In genomic region chr1:59684819-59685755, GRCm38 (mm10) we compare ENCODE assay signal across 8 mouse cellular contexts. TPM values are rescaled to one million over a fixed set of nuclear protein-coding genes. Genes with fewer than 3 reads are reported as not detected.
DNase-seq lines count a peak whose midpoint lies in the region; ATAC-seq and TF ChIP-seq lines count a peak whose summit lies in the region.

Nop58 (plus strand) TSS chr1:59684971.

- H3K4me2 ChIP-seq in forebrain, embryonic 13.5 days: peak within 1 kb of the TSS; percentile 95
- H3K4me2 ChIP-seq in liver, postnatal 0 days (ENCODE audit: low read depth, low read length): peak within 1 kb of the TSS; percentile 72
- peak within 1 kb of the TSS; percentile 98 for H3K4me2 ChIP-seq in neural tube, embryonic 14.5 days (ENCODE audit: low read depth, low read length)

- intact Hi-C loops in heart, postnatal 10 days (cut with DNase I): no loop called here

- H3K9ac ChIP-seq in ES-Bruce4 (ENCODE audit: low read depth, poor library complexity, severe bottlenecking): peak within 1 kb of the TSS; percentile 91
- H3K9ac ChIP-seq in forebrain, embryonic 13.5 days: peak within 1 kb of the TSS; percentile 78
- peak within 1 kb of the TSS; percentile 64 for H3K9ac ChIP-seq in liver, postnatal 0 days (replicated peaks)
- peak within 1 kb of the TSS; percentile 68 for H3K9ac ChIP-seq in neural tube, embryonic 14.5 days (replicated peaks; ENCODE audit: low read depth, low read length)

- peak; percentile 97 for TF ChIP-seq POLR2A in ES-Bruce4 (IDR thresholded peaks at IDR 0.05; ENCODE audit: insufficient read depth, low read length)

- peak; percentile 64; the same call in 1 of the 2 replicates for TF ChIP-seq EP300 in ES-Bruce4 (IDR thresholded peaks at IDR 0.05; ENCODE audit: insufficient read depth, low read depth, low read length)
- TF ChIP-seq EP300 in liver, postnatal 0 days (IDR thresholded peaks at IDR 0.05; ENCODE audit: low read depth): peak; percentile 90

- peak within 1 kb of the TSS; percentile 63 for H3K27ac ChIP-seq in ES-Bruce4 (ENCODE audit: insufficient read depth, low read length)
- H3K27ac ChIP-seq in forebrain, embryonic 13.5 days: peak within 1 kb of the TSS; percentile 76
- H3K27ac ChIP-seq in liver, postnatal 0 days (ENCODE audit: low read depth): peak within 1 kb of the TSS; percentile 77
- peak within 1 kb of the TSS; percentile 83 for H3K27ac ChIP-seq in neural tube, embryonic 14.5 days (ENCODE audit: low read depth, low read length)

- under 1% methylated on average over 49 of the region's 49 CpGs for WGBS in forebrain, embryonic 13.5 days
- WGBS in large intestine, adult 2 months: under 1% methylated on average over 49 of the region's 49 CpGs
- WGBS in liver, postnatal 0 days (ENCODE audit: insufficient replicate concordance): under 1% methylated on average over 49 of the region's 49 CpGs
- WGBS in neural tube, embryonic 14.5 days: under 1% methylated on average over 49 of the region's 49 CpGs

- H3K4me3 ChIP-seq in ES-Bruce4 (ENCODE audit: low read depth, low read length): peak within 1 kb of the TSS; percentile 89
- peak within 1 kb of the TSS; percentile 70 for H3K4me3 ChIP-seq in forebrain, embryonic 13.5 days
- H3K4me3 ChIP-seq in liver, postnatal 0 days (ENCODE audit: low read depth, low read length): peak within 1 kb of the TSS; percentile 65
- peak within 1 kb of the TSS; percentile 62 for H3K4me3 ChIP-seq in neural tube, embryonic 14.5 days (ENCODE audit: low read depth, low read length)

- H3K36me3 ChIP-seq in ES-Bruce4 (ENCODE audit: control insufficient read depth, insufficient read depth, low read length, poor library complexity, severe bottlenecking): peaks cover 36% of the 10 kb centered on the region
- peaks cover 6% of the 10 kb centered on the region; the same call in 1 of the 2 replicates for H3K36me3 ChIP-seq in forebrain, embryonic 13.5 days (ENCODE audit: poor library complexity, severe bottlenecking)
- no peaks in the 10 kb centered on the region for H3K36me3 ChIP-seq in liver, postnatal 0 days (replicated peaks; ENCODE audit: insufficient read depth, low read length)
- H3K36me3 ChIP-seq in neural tube, embryonic 14.5 days (ENCODE audit: control insufficient read depth, insufficient read depth, low read length): no peaks in the 10 kb centered on the region

- no peaks in the 10 kb centered on the region for H3K27me3 ChIP-seq in ES-Bruce4 (ENCODE audit: control insufficient read depth, insufficient read depth, low read length, poor library complexity, severe bottlenecking)
- peaks cover 14% of the 10 kb centered on the region for H3K27me3 ChIP-seq in forebrain, embryonic 13.5 days
- no peaks in the 10 kb centered on the region for H3K27me3 ChIP-seq in liver, postnatal 0 days (ENCODE audit: insufficient read depth, low read length)
- no peaks in the 10 kb centered on the region for H3K27me3 ChIP-seq in neural tube, embryonic 14.5 days (ENCODE audit: control insufficient read depth, insufficient read depth, low read length)

- H3K4me1 ChIP-seq in ES-Bruce4 (ENCODE audit: control insufficient read depth, insufficient read depth, low read length): no peaks in the 10 kb centered on the region
- H3K4me1 ChIP-seq in forebrain, embryonic 13.5 days: peaks cover 23% of the 10 kb centered on the region
- peaks cover 15% of the 10 kb centered on the region for H3K4me1 ChIP-seq in liver, postnatal 0 days (ENCODE audit: insufficient read depth)
- peaks cover 14% of the 10 kb centered on the region for H3K4me1 ChIP-seq in neural tube, embryonic 14.5 days (ENCODE audit: control insufficient read depth, insufficient read depth, low read length)

- H3K9me3 ChIP-seq in ES-Bruce4 (replicated peaks; ENCODE audit: control insufficient read depth, insufficient read depth, low read length, poor library complexity, severe bottlenecking): no peaks in the 10 kb centered on the region
- H3K9me3 ChIP-seq in forebrain, embryonic 13.5 days (replicated peaks): no peaks in the 10 kb centered on the region
- no peaks in the 10 kb centered on the region for H3K9me3 ChIP-seq in liver, postnatal 0 days (ENCODE audit: low read length)
- H3K9me3 ChIP-seq in neural tube, embryonic 14.5 days (ENCODE audit: control insufficient read depth, low read length): no peaks in the 10 kb centered on the region

- ATAC-seq in cerebellum, adult (ENCODE audit: insufficient number of reproducible peaks, low FRiP score, low TSS enrichment): peak; percentile 99
- peak; percentile 98 for ATAC-seq in forebrain, embryonic 13.5 days
- ATAC-seq in liver, postnatal 0 days: peak; percentile 96
- ATAC-seq in neural tube, embryonic 14.5 days (ENCODE audit: low read depth): peak; percentile 98

- peak; percentile 92 to 94 for DNase-seq in heart, postnatal 10 days
- peak; percentile 92 for DNase-seq in large intestine, adult 2 months (ENCODE audit: low read depth, low spot score)
- peak; percentile 88 for DNase-seq in liver, postnatal 0 days
- DNase-seq in testis, postnatal 10 days (ENCODE audit: low spot score): peak; percentile 77

- TF ChIP-seq CTCF in ES-Bruce4 (IDR thresholded peaks at IDR 0.05; ENCODE audit: low read depth, low read length): no peak
- no peak for TF ChIP-seq CTCF in liver, postnatal 0 days (IDR thresholded peaks at IDR 0.05; ENCODE audit: low read depth)

RNA-seq across cellular contexts. Expression of gene Nop58, which starts in this region (rescaled TPM):
- polyA plus RNA-seq in ES-Bruce4 (2011; ENCODE audit: insufficient read depth, insufficient read length, low read depth, missing spikeins): 599 and 651 TPM in 2 replicates
- 226 and 246 TPM in 2 replicates for polyA plus RNA-seq in forebrain, embryonic 13.5 days (2015; fragmentation: Nextera tagmentation; extraction: Ambion mirVana)
- total RNA-seq in heart, postnatal 10 days (2021): 10 to 100 TPM; 53.8 to 59.4 TPM
- 12.0 and 15.5 TPM in 2 replicates for polyA plus RNA-seq in large intestine, adult 2 months (2012; rRNA removed)
- polyA plus RNA-seq in liver, postnatal 0 days (2015; fragmentation: Nextera tagmentation; extraction: Ambion mirVana): 80.6 and 81.8 TPM in 2 replicates
- 125 and 144 TPM in 2 replicates for polyA plus RNA-seq in neural tube, embryonic 14.5 days (2014; fragmentation: Nextera tagmentation; extraction: Ambion mirVana)

Comparison
In these comparisons a context has a peak if more than half of its experiments do, and no peak if none do; other contexts are left out.
1. Peak in every context shown above with its lines: DNase-seq, ATAC-seq, H3K4me3 ChIP-seq and H3K27ac ChIP-seq.